Mouse (Mus musculus) kidney, adult 11 months (tissue): ENCODE measurements around the gene Agap1.

Source experiments
- DNase-seq: peaks from one replicate; pipeline ENCODE4 v3.0.0; 2022

Agap1 gene

GRCm38 (mm10) chr1:89870134-89870905 lies 415.7 kb downstream of the Agap1 start:
- no peak for DNase-seq

GRCm38 (mm10) chr1:89870906-89871211 lies 416.3 kb downstream of the Agap1 start:
- no peak for DNase-seq

GRCm38 (mm10) chr1:89876346-89877072 lies 421.9 kb downstream of the Agap1 start:
- DNase-seq, result peak; percentile 55

GRCm38 (mm10) chr1:89878496-89878895 lies 423.9 kb downstream of the Agap1 start:
- DNase-seq, result no peak

- DNase-seq, result no peak
Measured at GRCm38 (mm10) chr1:89880193-89880592, 425.6 kb downstream of the Agap1 start.

GRCm38 (mm10) chr1:89880834-89881233 lies 426.2 kb downstream of the Agap1 start:
- DNase-seq, result no peak

- no peak for DNase-seq
Measured at GRCm38 (mm10) chr1:89884335-89884734, 429.7 kb downstream of the Agap1 start.

- no peak for DNase-seq
Measured at GRCm38 (mm10) chr1:89885696-89886095, 431.1 kb downstream of the Agap1 start.

GRCm38 (mm10) chr1:89891400-89891799 lies 436.8 kb downstream of the Agap1 start:
- no peak for DNase-seq

- no peak for DNase-seq
Measured at GRCm38 (mm10) chr1:89892281-89892680, 437.7 kb downstream of the Agap1 start.

- peak; percentile 33 for DNase-seq
Measured at GRCm38 (mm10) chr1:89895801-89896200, 441.2 kb downstream of the Agap1 start.

- no peak for DNase-seq
Measured at GRCm38 (mm10) chr1:89899036-89899435, 444.4 kb downstream of the Agap1 start.

GRCm38 (mm10) chr1:89899761-89900445 lies 445.3 kb downstream of the Agap1 start:
- DNase-seq, result peak; percentile 22

GRCm38 (mm10) chr1:89901381-89901780 lies 446.8 kb downstream of the Agap1 start:
- no peak for DNase-seq

GRCm38 (mm10) chr1:89902236-89902635 lies 447.6 kb downstream of the Agap1 start:
- DNase-seq, result no peak

GRCm38 (mm10) chr1:89902641-89903040 lies 448.0 kb downstream of the Agap1 start:
- DNase-seq, result no peak

- no peak for DNase-seq
Measured at GRCm38 (mm10) chr1:89909796-89910195, 455.2 kb downstream of the Agap1 start.

GRCm38 (mm10) chr1:89912392-89912791 lies 457.8 kb downstream of the Agap1 start:
- DNase-seq, result no peak

GRCm38 (mm10) chr1:89913611-89914010 lies 459.0 kb downstream of the Agap1 start:
- DNase-seq, result no peak

- DNase-seq, result no peak
Measured at GRCm38 (mm10) chr1:89918111-89918510, 463.5 kb downstream of the Agap1 start.

- no peak for DNase-seq
Measured at GRCm38 (mm10) chr1:89919206-89919605, 464.6 kb downstream of the Agap1 start.

GRCm38 (mm10) chr1:89921806-89922205 lies 467.2 kb downstream of the Agap1 start:
- no peak for DNase-seq

- DNase-seq, result no peak
Measured at GRCm38 (mm10) chr1:89922282-89922681, 467.7 kb downstream of the Agap1 start.
